10 mouse cellular contexts compared by ENCODE assay signal in the genomic region with DNA sequence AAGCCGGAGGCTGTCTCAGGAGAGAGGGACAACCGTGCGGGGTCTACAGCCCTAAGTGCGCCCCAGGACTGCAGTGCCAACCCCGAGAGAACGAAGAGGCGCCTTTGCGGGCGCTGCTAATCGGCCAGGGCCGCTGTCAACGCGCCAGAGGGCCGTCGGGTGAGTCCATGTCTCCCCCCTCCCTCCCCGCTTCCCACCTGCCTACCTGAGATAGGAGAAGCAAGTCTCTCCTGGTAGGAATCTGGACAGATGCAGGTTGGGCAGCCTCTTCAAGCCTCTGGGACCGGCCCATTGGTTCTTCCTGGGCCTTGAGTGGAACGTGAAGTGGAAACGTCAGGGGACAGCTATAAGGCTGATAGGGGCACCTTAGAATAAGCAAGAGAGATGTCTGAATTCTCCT. TPM values are rescaled to one million over a fixed set of nuclear protein-coding genes. Genes with fewer than 3 reads are reported as not detected.
DNase-seq lines count a peak whose midpoint lies in the region; ATAC-seq and TF ChIP-seq lines count a peak whose summit lies in the region.
"Had no signal": no experiment of that assay in that cellular context is flagged by ENCODE, and none has a peak within 500 bp of the region (broad histone marks: within the 10 kb centered on the region; RNA-seq: fewer than 3 reads in every experiment).

No protein-coding gene starts in this region.

- H3K4me1 ChIP-seq in kidney, postnatal 0 days (replicated peaks; ENCODE audit: insufficient read depth, low read length), result peaks cover 11% of the 10 kb centered on the region
- peaks cover 11% of the 10 kb centered on the region; the same call in 1 of the 2 replicates for H3K4me1 ChIP-seq in embryonic facial prominence, embryonic 14.5 days (ENCODE audit: control insufficient read depth, insufficient read depth, low read length)
- peaks cover 24% of the 10 kb centered on the region for H3K4me1 ChIP-seq in intestine, embryonic 16.5 days (ENCODE audit: control insufficient read depth, insufficient read depth, low read length)
- H3K4me1 ChIP-seq in midbrain, postnatal 0 days (ENCODE audit: insufficient read depth, low read length), result no peaks in the 10 kb centered on the region

- peak overlapping the region; percentile 44; the same call in 1 of the 2 replicates for H3K9ac ChIP-seq in kidney, postnatal 0 days (ENCODE audit: low read depth, low read length)
- peak overlapping the region; percentile 21; the same call in 1 of the 2 replicates for H3K9ac ChIP-seq in embryonic facial prominence, embryonic 14.5 days (ENCODE audit: low read depth, low read length)
- H3K9ac ChIP-seq in intestine, embryonic 16.5 days (ENCODE audit: low read depth, low read length), result peak overlapping the region; percentile 52
- H3K9ac ChIP-seq in midbrain, postnatal 0 days (replicated peaks; ENCODE audit: low read length, poor library complexity, severe bottlenecking), result no peak overlapping the region

- peak overlapping the region; percentile 33 for H3K4me3 ChIP-seq in kidney, postnatal 0 days (replicated peaks; ENCODE audit: low read depth, low read length)
- peak overlapping the region; percentile 28 for H3K4me3 ChIP-seq in embryonic facial prominence, embryonic 14.5 days (ENCODE audit: low read depth, low read length)
- peak overlapping the region; percentile 18 for H3K4me3 ChIP-seq in intestine, embryonic 16.5 days (ENCODE audit: low read length)
- H3K4me3 ChIP-seq in midbrain, postnatal 0 days (ENCODE audit: low read depth, low read length), result no peak overlapping the region

- ATAC-seq in kidney, postnatal 0 days (replicated peaks; ENCODE audit: low FRiP score, low read depth), result no peak
- no peak for ATAC-seq in embryonic facial prominence, embryonic 14.5 days (ENCODE audit: low read depth)
- no peak for ATAC-seq in intestine, embryonic 16.5 days
- no peak for ATAC-seq in midbrain, postnatal 0 days (ENCODE audit: low FRiP score)
- ATAC-seq: inflammation-experienced regulatory T-cells, adult 6 months had no signal

- no peak for TF ChIP-seq CTCF in kidney, postnatal 0 days (IDR thresholded peaks at IDR 0.05; ENCODE audit: low read depth)
- no peak for TF ChIP-seq CTCF in midbrain, postnatal 0 days (IDR thresholded peaks at IDR 0.05)

- H3K27ac ChIP-seq in kidney, postnatal 0 days, result 0 out of 2 replicates have a peak overlapping the region, but pooled peaks have one; percentile 19
- H3K27ac ChIP-seq in embryonic facial prominence, embryonic 14.5 days (replicated peaks; ENCODE audit: low read depth, low read length), result no peak overlapping the region
- no peak overlapping the region for H3K27ac ChIP-seq in intestine, embryonic 16.5 days (ENCODE audit: low read length)
- no peak overlapping the region for H3K27ac ChIP-seq in midbrain, postnatal 0 days (ENCODE audit: low read depth, low read length)

- 0 out of 2 replicates have a peak, but pooled peaks cover 5% of the 10 kb centered on the region for H3K27me3 ChIP-seq in kidney, postnatal 0 days (ENCODE audit: insufficient read depth, low read length)
- H3K27me3 ChIP-seq in embryonic facial prominence, embryonic 14.5 days (replicated peaks; ENCODE audit: control insufficient read depth, insufficient read depth, low read length), result peaks cover 32% of the 10 kb centered on the region
- H3K27me3 ChIP-seq in intestine, embryonic 16.5 days (replicated peaks; ENCODE audit: control insufficient read depth, insufficient read depth, low read length), result peaks cover 14% of the 10 kb centered on the region
- peaks cover 26% of the 10 kb centered on the region for H3K27me3 ChIP-seq in midbrain, postnatal 0 days (ENCODE audit: insufficient read depth, low read length)

- peak overlapping the region; percentile 56 for H3K4me2 ChIP-seq in kidney, postnatal 0 days (ENCODE audit: low read length)
- peak overlapping the region; percentile 48 for H3K4me2 ChIP-seq in embryonic facial prominence, embryonic 14.5 days (ENCODE audit: low read depth, low read length)
- peak overlapping the region; percentile 11 for H3K4me2 ChIP-seq in intestine, embryonic 16.5 days (ENCODE audit: low read depth, low read length)
- H3K4me2 ChIP-seq in midbrain, postnatal 0 days (ENCODE audit: low read depth, low read length, poor library complexity, severe bottlenecking), result peak overlapping the region; percentile 21; the same call in 1 of the 2 replicates

- no peak for DNase-seq in kidney, postnatal 0 days (ENCODE audit: low spot score)
- DNase-seq in kidney, adult 18-20 months, result no peak
- DNase-seq in embryonic facial prominence, embryonic 14.5 days (ENCODE audit: low spot score), result no peak
- no peak for DNase-seq in midbrain, postnatal 0 days (ENCODE audit: low spot score)
- DNase-seq in right cerebral cortex, postnatal 10 days (ENCODE audit: low spot score in 2 of 2), result no peak
- no peak for DNase-seq in Muller cell, postnatal 12 days (ENCODE audit: inconsistent ontology term)
- no peak for DNase-seq in embryo, embryonic 9.5 days (ENCODE audit: extremely low spot score)
- DNase-seq: cerebellum, adult 9-11 months had no signal

- 20% methylated on average over 19 of the region's 19 CpGs for WGBS in kidney, postnatal 0 days
- 13% methylated on average over 15 of the region's 19 CpGs for WGBS in embryonic facial prominence, embryonic 14.5 days
- 26% methylated on average over 19 of the region's 19 CpGs for WGBS in intestine, embryonic 16.5 days
- 15% methylated on average over 19 of the region's 19 CpGs for WGBS in midbrain, postnatal 0 days

- H3K36me3 ChIP-seq in kidney, postnatal 0 days (ENCODE audit: insufficient read depth, low read length), result no peaks in the 10 kb centered on the region
- no peaks in the 10 kb centered on the region for H3K36me3 ChIP-seq in embryonic facial prominence, embryonic 14.5 days (ENCODE audit: control insufficient read depth, insufficient read depth, low read length)
- H3K36me3 ChIP-seq in intestine, embryonic 16.5 days (ENCODE audit: control insufficient read depth, insufficient read depth, low read length), result no peaks in the 10 kb centered on the region
- no peaks in the 10 kb centered on the region for H3K36me3 ChIP-seq in midbrain, postnatal 0 days (ENCODE audit: insufficient read depth, low read length)

- no peaks in the 10 kb centered on the region for H3K9me3 ChIP-seq in kidney, postnatal 0 days (replicated peaks; ENCODE audit: low read length)
- H3K9me3 ChIP-seq in embryonic facial prominence, embryonic 14.5 days (ENCODE audit: control insufficient read depth, low read length), result no peaks in the 10 kb centered on the region
- H3K9me3 ChIP-seq in intestine, embryonic 16.5 days (ENCODE audit: control insufficient read depth, low read length), result no peaks in the 10 kb centered on the region
- no peaks in the 10 kb centered on the region for H3K9me3 ChIP-seq in midbrain, postnatal 0 days (ENCODE audit: low read length)

RNA-seq across cellular contexts. Expression of a gene that starts 0.6 kb away (rescaled TPM):
- polyA plus RNA-seq in kidney, postnatal 0 days (2015; fragmentation: Nextera tagmentation; extraction: Ambion mirVana), result 20.5 and 28.3 TPM in 2 replicates
- polyA plus RNA-seq in embryonic facial prominence, embryonic 14.5 days (2014; fragmentation: Nextera tagmentation; extraction: Ambion mirVana), result 15.0 and 20.1 TPM in 2 replicates
- 11.8 and 11.9 TPM in 2 replicates for polyA plus RNA-seq in intestine, embryonic 16.5 days (2015; fragmentation: Nextera tagmentation; extraction: Ambion mirVana)
- total RNA-seq in midbrain, postnatal 0 days (2014; rRNA removed), result 11.9 and 13.6 TPM in 2 replicates
- polyA plus RNA-seq in midbrain, postnatal 0 days (2015; fragmentation: Nextera tagmentation; extraction: Ambion mirVana), result 9.9 and 12.7 TPM in 2 replicates

RNA-seq across cellular contexts. Expression of a gene that starts 5.6 kb away (rescaled TPM):
- polyA plus RNA-seq in kidney, postnatal 0 days (2015; fragmentation: Nextera tagmentation; extraction: Ambion mirVana), result 0.28 and 0.34 TPM in 2 replicates
- polyA plus RNA-seq in embryonic facial prominence, embryonic 14.5 days (2014; fragmentation: Nextera tagmentation; extraction: Ambion mirVana), result 0.17 and 0.63 TPM in 2 replicates
- polyA plus RNA-seq in intestine, embryonic 16.5 days (2015; fragmentation: Nextera tagmentation; extraction: Ambion mirVana), result 25.0 and 31.2 TPM in 2 replicates
- 0.61 TPM in 1 of 2 replicates, not detected in the other for total RNA-seq in midbrain, postnatal 0 days (2014; rRNA removed)
- polyA plus RNA-seq in midbrain, postnatal 0 days (2015; fragmentation: Nextera tagmentation; extraction: Ambion mirVana), result 0.06 and 0.12 TPM in 2 replicates

RNA-seq across cellular contexts. Expression of a gene that starts 8.7 kb away (rescaled TPM):
- polyA plus RNA-seq in kidney, postnatal 0 days (2015; fragmentation: Nextera tagmentation; extraction: Ambion mirVana), result 14.3 and 16.6 TPM in 2 replicates
- polyA plus RNA-seq in embryonic facial prominence, embryonic 14.5 days (2014; fragmentation: Nextera tagmentation; extraction: Ambion mirVana), result 19.2 TPM in 2 replicates
- polyA plus RNA-seq in intestine, embryonic 16.5 days (2015; fragmentation: Nextera tagmentation; extraction: Ambion mirVana), result 27.5 and 28.0 TPM in 2 replicates
- 120 and 134 TPM in 2 replicates for total RNA-seq in midbrain, postnatal 0 days (2014; rRNA removed)
- 118 and 120 TPM in 2 replicates for polyA plus RNA-seq in midbrain, postnatal 0 days (2015; fragmentation: Nextera tagmentation; extraction: Ambion mirVana)

RNA-seq across cellular contexts. Expression of a gene that starts 44.5 kb away (rescaled TPM):
- polyA plus RNA-seq in kidney, postnatal 0 days (2015; fragmentation: Nextera tagmentation; extraction: Ambion mirVana), result 34.4 and 35.8 TPM in 2 replicates
- polyA plus RNA-seq in embryonic facial prominence, embryonic 14.5 days (2014; fragmentation: Nextera tagmentation; extraction: Ambion mirVana), result 45.9 and 56.4 TPM in 2 replicates
- 26.4 and 28.6 TPM in 2 replicates for polyA plus RNA-seq in intestine, embryonic 16.5 days (2015; fragmentation: Nextera tagmentation; extraction: Ambion mirVana)
- total RNA-seq in midbrain, postnatal 0 days (2014; rRNA removed), result 18.1 and 20.4 TPM in 2 replicates
- 5.1 and 6.3 TPM in 2 replicates for polyA plus RNA-seq in midbrain, postnatal 0 days (2015; fragmentation: Nextera tagmentation; extraction: Ambion mirVana)

RNA-seq across cellular contexts. Expression of a gene that starts 58.3 kb away (rescaled TPM):
- 45.4 and 49.0 TPM in 2 replicates for polyA plus RNA-seq in kidney, postnatal 0 days (2015; fragmentation: Nextera tagmentation; extraction: Ambion mirVana)
- 48.6 and 49.8 TPM in 2 replicates for polyA plus RNA-seq in embryonic facial prominence, embryonic 14.5 days (2014; fragmentation: Nextera tagmentation; extraction: Ambion mirVana)
- 33.6 and 35.3 TPM in 2 replicates for polyA plus RNA-seq in intestine, embryonic 16.5 days (2015; fragmentation: Nextera tagmentation; extraction: Ambion mirVana)
- 42.9 and 57.7 TPM in 2 replicates for total RNA-seq in midbrain, postnatal 0 days (2014; rRNA removed)
- polyA plus RNA-seq in midbrain, postnatal 0 days (2015; fragmentation: Nextera tagmentation; extraction: Ambion mirVana), result 25.1 and 27.6 TPM in 2 replicates

Comparison
In these comparisons a context has a peak if more than half of its experiments do, and no peak if none do; other contexts are left out.
1. RNA of a gene that starts 5.6 kb away (polyA plus RNA-seq): 25.0 to 31.2 TPM in intestine, embryonic 16.5 days; 0.28 to 0.34 TPM in kidney, postnatal 0 days, 0.17 to 0.63 TPM in embryonic facial prominence, embryonic 14.5 days and 0.06 to 0.12 TPM in midbrain, postnatal 0 days; every median in the first group is over 10 times any median in the second.
2. Peak in every context shown above with its lines, with median percentiles within 50 percentile points of each other: H3K4me2 ChIP-seq.